Mouse (Mus musculus) kidney, adult 2 months (tissue): ENCODE data around the gene Kdelc2. TPM values are rescaled to one million over a fixed set of nuclear protein-coding genes. Genes with fewer than 3 reads are reported as not detected.
A peak's percentile ranks its signal among the peaks of the same experiment; 100 is the strongest.

Experiments used
- DNase-seq: peaks from one replicate; pipeline ENCODE4 v3.0.0; 2021
- H3K27ac ChIP-seq: fragments of 200-500 bp; 2 replicates; pipeline ENCODE4 v1.5.1; 2012; ENCODE audit warnings: low read depth, low read length, control low read depth, inconsistent platforms; ENCODE audit not compliant: insufficient read depth
- H3K27me3 ChIP-seq: fragments of 200-500 bp; replicated peaks from 2 replicates; pipeline ENCODE4 v1.6.1; 2012; ENCODE audit warnings: mild to moderate bottlenecking, moderate library complexity, low read length, inconsistent platforms; ENCODE audit not compliant: control insufficient read depth, insufficient read depth
- H3K36me3 ChIP-seq: fragments of 200-500 bp; 2 replicates; pipeline ENCODE4 v1.6.1; 2012; ENCODE audit warnings: mild to moderate bottlenecking, moderate library complexity, low read length, inconsistent platforms; ENCODE audit not compliant: control insufficient read depth, insufficient read depth
- H3K4me1 ChIP-seq: fragments of 200-500 bp; 2 replicates; pipeline ENCODE4 v1.6.1; 2011; ENCODE audit warnings: low read length; ENCODE audit not compliant: control insufficient read depth, insufficient read depth
- H3K4me3 ChIP-seq: fragments of 200-500 bp; 2 replicates; pipeline ENCODE4 v1.5.1; 2011; ENCODE audit warnings: mild to moderate bottlenecking, low read depth, low read length, control low read depth; ENCODE audit not compliant: insufficient read depth
- CTCF ChIP-seq: fragments of 200-500 bp; conservative IDR thresholded peaks from 2 replicates; pipeline ENCODE4 v1.5.1; 2011; ENCODE audit warnings: low read depth, mild to moderate bottlenecking, control low read depth, low read length, moderate library complexity, mixed read lengths; ENCODE audit not compliant: insufficient read depth, insufficient read length
- POLR2A ChIP-seq: fragments of 200-500 bp; IDR thresholded peaks from one replicate; pipeline ENCODE4 v1.6.1; 2011; ENCODE audit warnings: low read depth, low read length, control low read depth
- WGBS: fragments of 180-500 bp; shearing (Covaris S2); methylation state at CpG from one replicate; pipeline ENCODE4 v1.1.7; 2018; 5-methylcytosine and 5-hydroxymethylcytosine counted together
- polyA plus RNA-seq: library from polyadenylated mRNA; depleted of rRNA; stranded (reverse); fragments of >200 nt; gene quantifications from 2 replicates; pipeline ENCODE4 v1.2.3, GENCODE M21; 2012

Gene Kdelc2
- polyA plus RNA-seq, 1 experiment: 4.3 TPM

DNA sequence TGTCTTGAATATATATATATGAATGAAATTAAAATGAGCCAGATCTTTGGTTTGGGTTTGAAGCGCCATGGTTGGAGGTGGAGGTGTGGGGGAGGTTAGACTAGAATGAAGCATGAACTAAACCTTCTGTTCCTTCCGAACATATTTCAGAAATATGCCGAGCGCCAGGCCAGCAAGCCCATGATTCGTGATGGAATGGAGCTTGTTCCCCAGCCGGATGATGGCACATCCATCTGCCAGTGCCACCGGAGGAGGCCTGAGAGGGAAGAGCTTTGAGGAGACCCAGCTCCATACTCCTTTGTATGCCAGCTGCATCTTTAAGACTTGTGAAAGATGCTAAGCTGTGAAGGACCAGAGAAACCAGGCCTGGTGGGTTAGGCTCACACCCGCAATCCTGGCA, 15.7 kb downstream of the Kdelc2 start:
- Histone ChIP-seq H3K36me3 (no peaks in the 10 kb centered on the region), H3K4me3 (no peak overlapping the region), H3K4me1 (peaks cover 7% of the 10 kb centered on the region; the same call in 1 of the 2 replicates), H3K27me3 (no peaks in the 10 kb centered on the region), H3K27ac (0 out of 2 replicates have a peak overlapping the region, but pooled peaks have one; percentile 52)
- TF ChIP-seq CTCF (no peak), POLR2A (no peak)
- WGBS: 95% methylated on average over 8 of the region's 8 CpGs
- no peak for DNase-seq

- WGBS: 58% methylated on average over 4 of the region's 4 CpGs
- DNase-seq: peak; percentile 67
Observed at GRCm38 (mm10) chr9:53400696-53401095, 16.9 kb downstream of the Kdelc2 start.

DNA sequence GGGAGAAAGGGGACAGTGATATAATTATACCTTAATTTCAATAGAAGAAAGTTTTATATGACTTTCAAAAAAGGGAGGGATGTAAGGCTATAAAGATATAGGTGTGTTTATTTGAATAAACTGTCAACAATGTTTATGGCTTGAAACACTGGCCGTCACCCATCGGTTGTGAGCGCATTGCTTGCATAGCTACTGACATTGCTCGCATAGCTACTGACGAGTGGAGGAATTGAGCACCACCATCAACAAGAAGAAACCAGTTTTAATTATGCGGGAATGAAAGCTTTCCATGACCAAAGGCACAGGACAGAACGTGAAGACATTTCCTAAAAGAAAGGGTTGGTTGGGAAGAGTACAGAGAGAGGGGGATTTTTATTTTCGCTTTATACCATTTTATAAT, 17.3 kb downstream of the Kdelc2 start:
- H3K4me3 ChIP-seq: no peak overlapping the region
- TF ChIP-seq CTCF (no peak), POLR2A (no peak)
- DNase-seq: peak; percentile 63
- H3K27ac ChIP-seq: no peak overlapping the region
- WGBS: 72% methylated on average over 8 of the region's 8 CpGs
- peaks cover 7% of the 10 kb centered on the region; the same call in 1 of the 2 replicates for H3K4me1 ChIP-seq
- H3K36me3 ChIP-seq: no peaks in the 10 kb centered on the region
- H3K27me3 ChIP-seq: no peaks in the 10 kb centered on the region

More at GRCm38 (mm10) chr9:53400696-53401095, 16.9 kb downstream of the Kdelc2 start:
- peaks cover 7% of the 10 kb centered on the region; the same call in 1 of the 2 replicates for H3K4me1 ChIP-seq
- H3K27ac ChIP-seq: no peak overlapping the region
- TF ChIP-seq CTCF (no peak), POLR2A (no peak)
- H3K4me3 ChIP-seq: no peak overlapping the region
- H3K27me3 ChIP-seq: no peaks in the 10 kb centered on the region
- H3K36me3 ChIP-seq: no peaks in the 10 kb centered on the region

DNA sequence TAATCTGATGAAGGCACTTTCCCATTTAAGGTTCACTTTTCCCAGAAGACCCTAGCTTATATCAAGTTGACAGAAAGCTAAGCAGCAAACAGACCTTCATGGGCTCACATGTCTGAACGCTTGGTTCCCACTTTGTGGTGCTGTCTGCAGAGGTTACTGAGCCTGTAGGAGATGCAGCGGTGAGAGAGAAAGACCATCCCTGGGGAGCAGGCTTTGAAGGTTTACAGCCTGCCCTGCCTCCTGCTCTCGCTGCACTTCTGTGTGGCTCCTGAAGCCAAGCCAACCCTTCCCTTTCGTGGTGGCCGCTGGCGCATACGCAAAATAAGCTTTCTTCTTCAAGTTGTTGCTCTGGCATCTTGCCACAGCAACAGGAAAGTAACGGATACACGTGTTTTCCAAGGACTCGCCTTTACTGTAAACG, 18.5 kb downstream of the Kdelc2 start, which contains the start of gene 4930550C14Rik:
TSS of gene 4930550C14Rik (plus strand) at position 35 of the 421 bp plus-strand sequence.
- 5% methylated on average over 11 of the region's 11 CpGs for WGBS
- Histone ChIP-seq H3K4me1 (peaks cover 7% of the 10 kb centered on the region; the same call in 1 of the 2 replicates), H3K27ac (peak within 1 kb of the TSS; percentile 46), H3K36me3 (no peaks in the 10 kb centered on the region), H3K4me3 (peak within 1 kb of the TSS; percentile 16; the same call in 1 of the 2 replicates), H3K27me3 (no peaks in the 10 kb centered on the region)
- no peak for TF ChIP-seq POLR2A
- peak; percentile 76 for DNase-seq

DNA sequence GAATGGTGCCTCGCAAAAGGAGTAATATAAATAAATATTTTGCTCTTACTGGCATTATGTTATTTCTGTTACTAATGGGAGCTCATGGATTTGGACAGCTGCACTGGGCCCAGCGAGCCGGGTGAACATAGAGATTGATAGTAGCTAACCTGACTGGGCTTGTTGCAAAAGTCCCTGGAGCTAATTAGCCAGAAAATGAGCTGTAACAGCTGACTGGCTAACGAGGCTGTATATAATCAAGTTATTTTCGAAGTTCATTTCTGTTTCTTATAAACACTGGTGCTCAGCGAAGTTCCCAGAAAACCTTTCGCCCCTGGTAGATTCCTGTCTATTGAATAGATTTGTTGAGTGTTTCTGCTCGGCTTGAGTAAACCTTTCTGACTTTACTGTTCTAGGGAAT, 19.2 kb downstream of the Kdelc2 start:
- Histone ChIP-seq H3K27me3 (no peaks in the 10 kb centered on the region), H3K27ac (peak overlapping the region; percentile 31), H3K4me3 (no peak overlapping the region), H3K4me1 (peaks cover 7% of the 10 kb centered on the region; the same call in 1 of the 2 replicates), H3K36me3 (no peaks in the 10 kb centered on the region)
- 31% methylated on average over 8 of the region's 8 CpGs for WGBS
- peak; percentile 46 for DNase-seq
- TF ChIP-seq CTCF: no peak

GRCm38 (mm10) chr9:53404050-53404752, 20.4 kb downstream of the Kdelc2 start:
- no peaks in the 10 kb centered on the region for H3K27me3 ChIP-seq
- peak overlapping the region; percentile 19; the same call in 1 of the 2 replicates for H3K27ac ChIP-seq
- 84% methylated on average over 6 of the region's 6 CpGs for WGBS
- no peaks in the 10 kb centered on the region for H3K36me3 ChIP-seq
- TF ChIP-seq CTCF (no peak), POLR2A (no peak)
- no peak for DNase-seq
- no peak overlapping the region for H3K4me3 ChIP-seq
- peaks cover 10% of the 10 kb centered on the region; the same call in 1 of the 2 replicates for H3K4me1 ChIP-seq
